Mouse (Mus musculus) urinary bladder, postnatal 25 days (tissue): Measurements from ENCODE around the gene Pdyn.

Source experiments
- DNase-seq: peaks from one replicate; pipeline ENCODE4 v3.0.0; 2022; ENCODE audit warnings: low spot score

Pdyn gene

DNA sequence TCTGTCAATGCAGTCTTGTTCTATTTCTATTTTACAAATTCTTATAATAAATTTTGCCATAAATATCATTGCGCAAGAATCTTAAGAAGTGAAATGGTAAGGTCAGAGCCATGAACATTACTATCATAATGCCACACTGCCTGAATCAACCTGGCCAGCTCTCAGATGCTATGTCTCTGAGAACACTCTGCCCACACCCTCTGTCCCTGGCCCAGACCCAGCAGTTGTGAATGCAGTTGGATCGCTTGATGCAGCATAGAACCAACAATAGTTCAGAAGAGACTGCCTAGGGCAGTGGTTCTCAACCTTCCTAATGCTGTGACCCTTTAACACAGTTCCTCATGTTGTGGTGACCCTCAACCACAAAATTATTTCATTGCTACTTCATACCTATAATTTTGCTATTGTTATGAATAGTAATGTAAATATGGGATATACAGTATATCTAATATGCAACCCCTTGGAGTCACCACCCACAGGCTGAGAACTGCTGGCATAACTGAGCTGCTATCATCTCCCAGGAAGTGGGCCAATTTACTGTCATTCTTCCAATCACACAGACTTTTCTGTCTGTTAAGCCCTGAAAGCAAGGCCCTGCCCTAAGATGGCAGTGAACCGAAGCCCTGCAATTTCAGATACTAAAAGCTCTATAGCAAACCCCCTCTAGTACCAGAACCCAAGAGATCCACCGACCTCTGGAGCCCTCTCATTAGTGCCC, 45.3 kb downstream of the Pdyn start:
- DNase-seq, result no peak

GRCm38 (mm10) chr2:129653632-129654031, 46.0 kb downstream of the Pdyn start:
- DNase-seq, result no peak

GRCm38 (mm10) chr2:129652616-129653015, 47.0 kb downstream of the Pdyn start:
- DNase-seq, result no peak
